In genomic region chr13:76547854-76548253, GRCm38 (mm10) we compare ENCODE assay signal across 13 mouse cellular contexts.
"Had no signal": no experiment of that assay in that cellular context is flagged by ENCODE, and none has a peak within 500 bp of the region (broad histone marks: within the 10 kb centered on the region; RNA-seq: fewer than 3 reads in every experiment).

No protein-coding gene starts in this region.

- H3K27me3 ChIP-seq: kidney, embryonic 15.5 days; limb, embryonic 15.5 days; liver, embryonic 12.5 days; megakaryocyte, embryonic 14.5 days; midbrain, embryonic 12.5 days had no signal

- H3K36me3 ChIP-seq: kidney, embryonic 15.5 days; limb, embryonic 15.5 days; liver, embryonic 12.5 days; midbrain, embryonic 12.5 days had no signal

- H3K4me1 ChIP-seq: kidney, embryonic 15.5 days; limb, embryonic 15.5 days; liver, embryonic 12.5 days; midbrain, embryonic 12.5 days had no signal

- H3K9me3 ChIP-seq: kidney, embryonic 15.5 days; limb, embryonic 15.5 days; liver, embryonic 12.5 days; megakaryocyte, embryonic 14.5 days; midbrain, embryonic 12.5 days had no signal

- H3K27ac ChIP-seq: kidney, embryonic 15.5 days; left cerebral cortex, adult 2 months; limb, embryonic 15.5 days; liver, embryonic 12.5 days; midbrain, embryonic 12.5 days had no signal

- H3K4me2 ChIP-seq: kidney, embryonic 15.5 days; limb, embryonic 15.5 days; liver, embryonic 12.5 days; lung, embryonic 14.5 days; midbrain, embryonic 12.5 days had no signal

- H3K9ac ChIP-seq: kidney, embryonic 15.5 days; limb, embryonic 15.5 days; liver, embryonic 12.5 days; lung, embryonic 14.5 days; midbrain, embryonic 12.5 days had no signal

- ATAC-seq: liver, embryonic 12.5 days; midbrain, embryonic 16.5 days had no signal

- H3K4me3 ChIP-seq: kidney, embryonic 15.5 days; left cerebral cortex, adult 2 months; limb, embryonic 15.5 days; liver, embryonic 12.5 days; megakaryocyte, embryonic 14.5 days; midbrain, embryonic 12.5 days had no signal

- DNase-seq: kidney, adult 2 months; kidney, postnatal 14 days; lung, embryonic 14.5 days; lung, postnatal 10 days; lung, postnatal 4 days; thymus, postnatal 4 days had no signal
